Mouse (Mus musculus) G1E (cell line): ENCODE measurements around the gene Gemin6. TPM values are rescaled to one million over a fixed set of nuclear protein-coding genes. Genes with fewer than 3 reads are reported as not detected.

Source experiments
- polyA plus RNA-seq: library from polyadenylated mRNA; stranded (reverse); fragments of >175 nt; gene quantifications from 2 replicates; pipeline ENCODE4 v1.2.3, GENCODE M21; 2012
- total RNA-seq, 2 experiments: library from RNA; stranded (forward) in 1 of 2; stranded (reverse) in 1 of 2; fragments of 200-1000 nt in 1 of 2; fragments of >200 nt in 1 of 2; fragmentation: Nextera tagmentation in 1 of 2; gene quantifications; 2 replicates each; pipeline ENCODE4 v1.2.3; 2014 to 2017

Gemin6 gene
- total and polyA plus RNA-seq, 3 experiments = 1.4 to 43.7 (median 28.8) TPM

Other genes starting within 250 kb of the Gemin6 start
- 97.0 and 98.6 TPM in 2 replicates for gene Hnrnpll, start 162.1 kb upstream of the Gemin6 start, total RNA-seq (2014; fragmentation: Nextera tagmentation)
- gene Hnrnpll, start 162.1 kb upstream of the Gemin6 start, total RNA-seq (2017) = 66.3 and 76.5 TPM in 2 replicates
- 50.1 and 62.3 TPM in 2 replicates for gene Hnrnpll, start 162.1 kb upstream of the Gemin6 start, polyA plus RNA-seq
- not detected in 2 replicates for gene Galm, start 97.0 kb upstream of the Gemin6 start, total RNA-seq (2014; fragmentation: Nextera tagmentation)
- gene Galm, start 97.0 kb upstream of the Gemin6 start, total RNA-seq (2017) = not detected in 2 replicates
- not detected in 2 replicates for gene Galm, start 97.0 kb upstream of the Gemin6 start, polyA plus RNA-seq
- gene Srsf7, start 17.1 kb upstream of the Gemin6 start, total RNA-seq (2014; fragmentation: Nextera tagmentation) = 351 and 376 TPM in 2 replicates
- gene Srsf7, start 17.1 kb upstream of the Gemin6 start, total RNA-seq (2017) = 435 and 486 TPM in 2 replicates
- 134 and 226 TPM in 2 replicates for gene Srsf7, start 17.1 kb upstream of the Gemin6 start, polyA plus RNA-seq
- gene Ttc39d, start 17.0 kb upstream of the Gemin6 start, total RNA-seq (2014; fragmentation: Nextera tagmentation) = 0.30 TPM in 1 of 2 replicates, not detected in the other
- 0.12 and 0.16 TPM in 2 replicates for gene Ttc39d, start 17.0 kb upstream of the Gemin6 start, total RNA-seq (2017)
- not detected in 2 replicates for gene Ttc39d, start 17.0 kb upstream of the Gemin6 start, polyA plus RNA-seq
- 32.8 and 34.3 TPM in 2 replicates for gene Morn2, start 65.8 kb downstream of the Gemin6 start, total RNA-seq (2014; fragmentation: Nextera tagmentation)
- 20.8 and 24.0 TPM in 2 replicates for gene Morn2, start 65.8 kb downstream of the Gemin6 start, total RNA-seq (2017)
- gene Morn2, start 65.8 kb downstream of the Gemin6 start, polyA plus RNA-seq = 3.3 and 3.5 TPM in 2 replicates
- 23.4 and 29.0 TPM in 2 replicates for gene Dhx57, start 66.0 kb downstream of the Gemin6 start, total RNA-seq (2014; fragmentation: Nextera tagmentation)
- 15.7 and 16.3 TPM in 2 replicates for gene Dhx57, start 66.0 kb downstream of the Gemin6 start, total RNA-seq (2017)
- gene Dhx57, start 66.0 kb downstream of the Gemin6 start, polyA plus RNA-seq = 7.7 and 8.0 TPM in 2 replicates
- not detected in 2 replicates for gene Arhgef33, start 83.0 kb downstream of the Gemin6 start, total RNA-seq (2014; fragmentation: Nextera tagmentation)
- gene Arhgef33, start 83.0 kb downstream of the Gemin6 start, total RNA-seq (2017) = 0.27 and 0.29 TPM in 2 replicates
- 0.07 TPM in 1 of 2 replicates, not detected in the other for gene Arhgef33, start 83.0 kb downstream of the Gemin6 start, polyA plus RNA-seq
- gene Gm10190, start 149.1 kb downstream of the Gemin6 start, total RNA-seq (2014; fragmentation: Nextera tagmentation) = not detected in 2 replicates
- gene Gm10190, start 149.1 kb downstream of the Gemin6 start, total RNA-seq (2017) = not detected in 2 replicates
- not detected in 2 replicates for gene Gm10190, start 149.1 kb downstream of the Gemin6 start, polyA plus RNA-seq